Mouse (Mus musculus) WW6 (cell line): ENCODE results near the gene Hoxb8.

Source experiments
- DNase-seq: peaks from one replicate; pipeline ENCODE4 v3.0.0-alpha.2; 2013; ENCODE audit warnings: low read depth, low spot score

The Hoxb8 gene

GRCm38 (mm10) chr11:96299781-96300180, 18.1 kb downstream of the Hoxb8 start:
- DNase-seq, result no peak

- DNase-seq, result no peak
Measured at GRCm38 (mm10) chr11:96300354-96301063, 18.8 kb downstream of the Hoxb8 start.

GRCm38 (mm10) chr11:96301064-96301431, 19.3 kb downstream of the Hoxb8 start:
- DNase-seq, result no peak

GRCm38 (mm10) chr11:96301837-96302236, 20.1 kb downstream of the Hoxb8 start:
- DNase-seq, result no peak

- DNase-seq, result no peak
Measured at GRCm38 (mm10) chr11:96302381-96303150, 20.9 kb downstream of the Hoxb8 start.

- no peak for DNase-seq
Measured at GRCm38 (mm10) chr11:96303151-96304099, 21.7 kb downstream of the Hoxb8 start, which contains the start of gene Hoxb5. Gene Hoxb5, plus strand, starts transcription at chr11:96303336.

GRCm38 (mm10) chr11:96304381-96305195, 22.9 kb downstream of the Hoxb8 start:
- DNase-seq, result no peak

- no peak for DNase-seq
Measured at GRCm38 (mm10) chr11:96305505-96306182, 23.9 kb downstream of the Hoxb8 start.

GRCm38 (mm10) chr11:96306183-96306907, 24.6 kb downstream of the Hoxb8 start:
- no peak for DNase-seq

GRCm38 (mm10) chr11:96306908-96307269, 25.2 kb downstream of the Hoxb8 start:
- no peak for DNase-seq

- no peak for DNase-seq
Measured at GRCm38 (mm10) chr11:96308763-96309162, 27.1 kb downstream of the Hoxb8 start.

- DNase-seq, result no peak
Measured at GRCm38 (mm10) chr11:96309288-96309687, 27.6 kb downstream of the Hoxb8 start.

- no peak for DNase-seq
Measured at GRCm38 (mm10) chr11:96310183-96310938, 28.7 kb downstream of the Hoxb8 start.

- no peak for DNase-seq
Measured at GRCm38 (mm10) chr11:96311097-96311496, 29.4 kb downstream of the Hoxb8 start.

- DNase-seq, result peak; percentile 81
Measured at GRCm38 (mm10) chr11:96311520-96312417, 30.1 kb downstream of the Hoxb8 start.

GRCm38 (mm10) chr11:96313134-96313533, 31.4 kb downstream of the Hoxb8 start:
- no peak for DNase-seq

- no peak for DNase-seq
Measured at GRCm38 (mm10) chr11:96313806-96314428, 32.2 kb downstream of the Hoxb8 start.
